Comparison of ENCODE assay signal across 17 mouse cellular contexts in genomic region chr12:112086250-112086649, GRCm38 (mm10). TPM values are rescaled to one million over a fixed set of nuclear protein-coding genes. Genes with fewer than 3 reads are reported as not detected.
A peak's percentile ranks its signal among the peaks of the same experiment; 100 is the strongest.
DNase-seq lines count a peak whose midpoint lies in the region; ATAC-seq and TF ChIP-seq lines count a peak whose summit lies in the region.
"Had no signal": no experiment of that assay in that cellular context is flagged by ENCODE, and none has a peak within 500 bp of the region (broad histone marks: within the 10 kb centered on the region; RNA-seq: fewer than 3 reads in every experiment).

No protein-coding gene starts in this region.

- no peaks in the 10 kb centered on the region for H3K36me3 ChIP-seq in midbrain, embryonic 16.5 days (ENCODE audit: control insufficient read depth, insufficient read depth, low read length)
- H3K36me3 ChIP-seq in midbrain, embryonic 14.5 days (ENCODE audit: control insufficient read depth, insufficient read depth, low read length): no peaks in the 10 kb centered on the region
- H3K36me3 ChIP-seq: embryonic facial prominence, embryonic 10.5 days; embryonic facial prominence, embryonic 12.5 days had no signal

- H3K27ac ChIP-seq in layer of hippocampus, adult 2 months: peak overlapping the region; percentile 53; the same call in 1 of the 2 replicates
- H3K27ac ChIP-seq in midbrain, embryonic 16.5 days (ENCODE audit: low read length): 0 out of 2 replicates have a peak overlapping the region, but pooled peaks have one; percentile 9
- H3K27ac ChIP-seq in midbrain, embryonic 14.5 days (replicated peaks; ENCODE audit: low read depth, low read length): no peak overlapping the region
- H3K27ac ChIP-seq: embryonic facial prominence, embryonic 10.5 days; embryonic facial prominence, embryonic 12.5 days; forebrain, embryonic 13.5 days had no signal

- no peak for DNase-seq in layer of hippocampus, adult 2 months (ENCODE audit: low spot score in 2 of 2)
- DNase-seq in layer of hippocampus, postnatal 25 days (ENCODE audit: extremely low spot score in 1 of 2, low spot score in 1 of 2): no peak
- DNase-seq in midbrain, embryonic 14.5 days: no peak
- DNase-seq in kidney, adult 8-10 months: no peak
- DNase-seq: adrenal gland, postnatal 10 days; adrenal gland, postnatal 25 days; cerebellum, adult 11-12 months; cerebellum, adult 2 months; cerebellum, adult 9-10 months; cerebellum, postnatal 25 days had no signal

- no peak for TF ChIP-seq CTCF in layer of hippocampus, adult 2 months (conservative IDR thresholded peaks at IDR 0.05)

- H3K9me3 ChIP-seq in midbrain, embryonic 16.5 days (replicated peaks; ENCODE audit: control insufficient read depth, low read length, poor library complexity, severe bottlenecking): no peaks in the 10 kb centered on the region
- H3K9me3 ChIP-seq in midbrain, embryonic 14.5 days (ENCODE audit: control insufficient read depth, low read length): no peaks in the 10 kb centered on the region
- H3K9me3 ChIP-seq: embryonic facial prominence, embryonic 10.5 days; embryonic facial prominence, embryonic 12.5 days; forebrain, embryonic 13.5 days had no signal

- 0 out of 2 replicates have a peak, but pooled peaks have one; percentile 54 for ATAC-seq in midbrain, embryonic 16.5 days
- ATAC-seq in midbrain, embryonic 14.5 days (ENCODE audit: low FRiP score, low TSS enrichment): no peak
- ATAC-seq: forebrain, embryonic 13.5 days; forebrain, embryonic 16.5 days had no signal

- 79% methylated on average over 3 of the region's 3 CpGs for WGBS in midbrain, embryonic 16.5 days
- WGBS in midbrain, embryonic 14.5 days: 83% methylated on average over 3 of the region's 3 CpGs

- H3K9ac ChIP-seq in midbrain, embryonic 16.5 days (ENCODE audit: low read depth, low read length): no peak overlapping the region
- no peak overlapping the region for H3K9ac ChIP-seq in midbrain, embryonic 14.5 days (replicated peaks; ENCODE audit: low read length)
- H3K9ac ChIP-seq: embryonic facial prominence, embryonic 12.5 days; forebrain, embryonic 13.5 days had no signal

- H3K27me3 ChIP-seq in midbrain, embryonic 16.5 days (ENCODE audit: control insufficient read depth, insufficient read depth, low read depth, low read length): no peaks in the 10 kb centered on the region
- no peaks in the 10 kb centered on the region for H3K27me3 ChIP-seq in midbrain, embryonic 14.5 days (ENCODE audit: control insufficient read depth, insufficient read depth, low read length)
- H3K27me3 ChIP-seq: forebrain, embryonic 13.5 days had no signal

- no peak overlapping the region for H3K4me3 ChIP-seq in layer of hippocampus, adult 2 months
- no peak overlapping the region for H3K4me3 ChIP-seq in midbrain, embryonic 16.5 days (ENCODE audit: low read depth, low read length)
- H3K4me3 ChIP-seq in midbrain, embryonic 14.5 days (replicated peaks; ENCODE audit: low read depth, low read length): no peak overlapping the region
- H3K4me3 ChIP-seq: embryonic facial prominence, embryonic 10.5 days; embryonic facial prominence, embryonic 12.5 days; forebrain, embryonic 13.5 days had no signal

- no peaks in the 10 kb centered on the region for H3K4me1 ChIP-seq in midbrain, embryonic 16.5 days (ENCODE audit: control insufficient read depth, insufficient read depth, low read length)
- H3K4me1 ChIP-seq in midbrain, embryonic 14.5 days (ENCODE audit: control insufficient read depth, insufficient read depth, low read length): no peaks in the 10 kb centered on the region
- H3K4me1 ChIP-seq: forebrain, embryonic 13.5 days had no signal

- no peak overlapping the region for H3K4me2 ChIP-seq in midbrain, embryonic 16.5 days (ENCODE audit: low read length)
- no peak overlapping the region for H3K4me2 ChIP-seq in midbrain, embryonic 14.5 days (ENCODE audit: low read length)
- H3K4me2 ChIP-seq: embryonic facial prominence, embryonic 12.5 days; forebrain, embryonic 13.5 days had no signal

RNA-seq across cellular contexts. Expression of gene Aspg, which starts 20.2 kb away (rescaled TPM):
- 1 to 10 TPM; 1.4 to 3.4 TPM for total RNA-seq in layer of hippocampus, adult 2 months (2021)
- total RNA-seq in layer of hippocampus, postnatal 25 days (2021): 1 to 10 TPM; 1.4 to 3.5 TPM
- 0.66 and 0.74 TPM in 2 replicates for polyA plus RNA-seq in midbrain, embryonic 16.5 days (2015; fragmentation: Nextera tagmentation; extraction: Ambion mirVana)
- polyA plus RNA-seq in midbrain, embryonic 14.5 days (2014; fragmentation: Nextera tagmentation; extraction: Ambion mirVana): not detected in 2 replicates
- total RNA-seq: MEL had no signal

RNA-seq across cellular contexts. Expression of gene Kif26a, which starts 59.8 kb away (rescaled TPM):
- 1 to 10 TPM; 5.0 to 5.8 TPM for total RNA-seq in layer of hippocampus, adult 2 months (2021)
- 1 to 10 TPM; 5.2 to 6.6 TPM for total RNA-seq in layer of hippocampus, postnatal 25 days (2021)
- polyA plus RNA-seq in midbrain, embryonic 16.5 days (2015; fragmentation: Nextera tagmentation; extraction: Ambion mirVana): 4.7 and 6.2 TPM in 2 replicates
- 6.2 and 7.2 TPM in 2 replicates for polyA plus RNA-seq in midbrain, embryonic 14.5 days (2014; fragmentation: Nextera tagmentation; extraction: Ambion mirVana)
- polyA plus RNA-seq: C2C12 had no signal
